In genomic region chr4:152273621-152274236, GRCm38 (mm10) we compare ENCODE assay signal across 8 mouse cellular contexts. TPM values are rescaled to one million over a fixed set of nuclear protein-coding genes. Genes with fewer than 3 reads are reported as not detected.
DNase-seq lines count a peak whose midpoint lies in the region; ATAC-seq and TF ChIP-seq lines count a peak whose summit lies in the region.

Gpr153 (plus strand) TSS chr4:152274232.

- no peak for TF ChIP-seq CTCF in G1E (IDR thresholded peaks at IDR 0.05; ENCODE audit: low read depth, low read length)

- peaks cover 5% of the 10 kb centered on the region for H3K9me3 ChIP-seq in G1E (replicated peaks)
- no peaks in the 10 kb centered on the region for H3K9me3 ChIP-seq in heart, embryonic 11.5 days (replicated peaks; ENCODE audit: control insufficient read depth, low read length)
- H3K9me3 ChIP-seq in stomach, embryonic 14.5 days (ENCODE audit: control insufficient read depth, low read depth, low read length): no peaks in the 10 kb centered on the region

- H3K4me2 ChIP-seq in heart, embryonic 11.5 days: peak within 1 kb of the TSS; percentile 95
- peak within 1 kb of the TSS; percentile 95 for H3K4me2 ChIP-seq in stomach, embryonic 14.5 days (replicated peaks; ENCODE audit: low read depth, low read length)

- ATAC-seq in G1E (ENCODE audit: extremely low read depth, insufficient number of reproducible peaks, low FRiP score, poor library complexity, severe bottlenecking): no peak
- ATAC-seq in heart, embryonic 11.5 days (replicated peaks; ENCODE audit: insufficient number of reproducible peaks, low FRiP score, low TSS enrichment): peak; percentile 53
- peak; percentile 60 for ATAC-seq in stomach, embryonic 14.5 days (ENCODE audit: insufficient number of reproducible peaks, insufficient read depth, low FRiP score, low read depth)

- peak within 1 kb of the TSS; percentile 84 for H3K27ac ChIP-seq in heart, embryonic 11.5 days (ENCODE audit: low read depth, low read length)
- H3K27ac ChIP-seq in stomach, embryonic 14.5 days (ENCODE audit: low read length): peak within 1 kb of the TSS; percentile 84

- H3K4me1 ChIP-seq in G1E (ENCODE audit: insufficient read depth, low read depth, low read length): peaks cover 8% of the 10 kb centered on the region
- peaks cover 37% of the 10 kb centered on the region for H3K4me1 ChIP-seq in heart, embryonic 11.5 days (ENCODE audit: control insufficient read depth, insufficient read depth, low read length)
- peaks cover 30% of the 10 kb centered on the region for H3K4me1 ChIP-seq in stomach, embryonic 14.5 days (ENCODE audit: control insufficient read depth, insufficient read depth, low read length)

- H3K4me3 ChIP-seq in G1E (ENCODE audit: low read depth, low read length): peak within 1 kb of the TSS; percentile 20; the same call in 1 of the 2 replicates
- H3K4me3 ChIP-seq in heart, embryonic 11.5 days (ENCODE audit: low read depth, low read length): peak within 1 kb of the TSS; percentile 63
- peak within 1 kb of the TSS; percentile 54 for H3K4me3 ChIP-seq in stomach, embryonic 14.5 days (ENCODE audit: low read depth, low read length)

- WGBS in heart, embryonic 11.5 days (ENCODE audit: insufficient replicate concordance): under 1% methylated on average over 28 of the region's 48 CpGs
- WGBS in stomach, embryonic 14.5 days: 2% methylated on average over 46 of the region's 48 CpGs

- peaks cover 43% of the 10 kb centered on the region for H3K36me3 ChIP-seq in G1E (replicated peaks)
- H3K36me3 ChIP-seq in heart, embryonic 11.5 days (ENCODE audit: control insufficient read depth, insufficient read depth, low read length): no peaks in the 10 kb centered on the region
- no peaks in the 10 kb centered on the region for H3K36me3 ChIP-seq in stomach, embryonic 14.5 days (ENCODE audit: control insufficient read depth, insufficient read depth, low read length)

- H3K9ac ChIP-seq in heart, embryonic 11.5 days (ENCODE audit: low read depth, low read length): peak within 1 kb of the TSS; percentile 85
- H3K9ac ChIP-seq in stomach, embryonic 14.5 days (replicated peaks; ENCODE audit: low read depth, low read length): peak within 1 kb of the TSS; percentile 57

- H3K27me3 ChIP-seq in G1E (ENCODE audit: insufficient read depth, low read length): peaks cover 15% of the 10 kb centered on the region; the same call in 1 of the 2 replicates
- peaks cover 14% of the 10 kb centered on the region for H3K27me3 ChIP-seq in heart, embryonic 11.5 days (ENCODE audit: control insufficient read depth, insufficient read depth, low read length)
- H3K27me3 ChIP-seq in stomach, embryonic 14.5 days (ENCODE audit: control insufficient read depth, insufficient read depth, low read length): 0 out of 2 replicates have a peak, but pooled peaks cover 3% of the 10 kb centered on the region

- DNase-seq in 3T3-L1 (ENCODE audit: low read depth, low spot score) (peak; percentile 81), G1E (ENCODE audit: low spot score) (no peak)
- DNase-seq in embryo, embryonic 9.5 days (ENCODE audit: extremely low spot score): peak; percentile 72
- DNase-seq in kidney, postnatal 14 days: peak; percentile 74
- peak; percentile 33 for DNase-seq in lung, postnatal 36 days
- DNase-seq in layer of hippocampus, postnatal 36 days: no peak

RNA-seq across cellular contexts. Expression of gene Gpr153, which starts in this region (rescaled TPM):
- total RNA-seq in G1E (2014; fragmentation: Nextera tagmentation): not detected in 2 replicates
- 0.05 TPM in 1 of 2 replicates, not detected in the other for total RNA-seq in G1E (2017)
- 0.03 and 0.09 TPM in 2 replicates for polyA plus RNA-seq in G1E (2012)
- polyA plus RNA-seq in heart, embryonic 11.5 days (2014; fragmentation: Nextera tagmentation; extraction: Ambion mirVana): 7.8 and 9.0 TPM in 2 replicates
- polyA plus RNA-seq in stomach, embryonic 14.5 days (2014; fragmentation: Nextera tagmentation; extraction: Ambion mirVana): 14.2 and 19.1 TPM in 2 replicates
- 1 to 10 TPM; 5.3 to 6.1 TPM for total RNA-seq in layer of hippocampus, postnatal 36 days (2021)

Comparison
In these comparisons a context has a peak if more than half of its experiments do, and no peak if none do; other contexts are left out.
1. RNA of gene Gpr153 (total RNA-seq): 5.3 to 6.1 TPM in layer of hippocampus, postnatal 36 days; 0.05 TPM in G1E; every median in the first group is over 4 times any median in the second.
2. DNase-seq: peak in 3T3-L1 (single experiment), embryo, embryonic 9.5 days (single experiment), kidney, postnatal 14 days (single experiment) and lung, postnatal 36 days (single experiment); none in G1E (single experiment) and layer of hippocampus, postnatal 36 days (0 of 2).
3. Peak in every context shown above with its lines, with median percentiles within 50 percentile points of each other: H3K4me3 ChIP-seq.